Mouse (Mus musculus) c-Kit-positive CD71-negative TER-119-negative erythroid progenitor cells, embryonic 14.5 days (primary cell): ENCODE measurements around the gene Gprin1.
"Not testable (repeated sequence)": the region's sequence is repeated elsewhere in the genome, so short reads cannot be mapped to it uniquely, and the experiment has no call there.

Experiments used
- DNase-seq: peaks from one replicate; pipeline ENCODE4 v3.0.0-alpha.2; 2013; ENCODE audit warnings: low read depth

The Gprin1 gene

GRCm38 (mm10) chr13:54749864-54750411 is at the start of gene Gprin1:
Gene Gprin1 (minus strand): TSS chr13:54749874.
- DNase-seq = no peak

- no peak for DNase-seq
Measured at GRCm38 (mm10) chr13:54798740-54799139, 49.1 kb upstream of the Gprin1 start.

- no peak for DNase-seq
Measured at GRCm38 (mm10) chr13:54797861-54798643, 48.4 kb upstream of the Gprin1 start.

GRCm38 (mm10) chr13:54797356-54797755 is 47.7 kb upstream of the Gprin1 start:
- no peak for DNase-seq

GRCm38 (mm10) chr13:54794843-54795242 is 45.2 kb upstream of the Gprin1 start:
- DNase-seq = no peak

- DNase-seq = no peak
Measured at GRCm38 (mm10) chr13:54794002-54794577, 44.4 kb upstream of the Gprin1 start.

GRCm38 (mm10) chr13:54792259-54793230 is 42.9 kb upstream of the Gprin1 start:
- DNase-seq = no peak

- DNase-seq = no peak
Measured at GRCm38 (mm10) chr13:54789561-54790397, 40.1 kb upstream of the Gprin1 start.

- DNase-seq = peak; percentile 97
Measured at GRCm38 (mm10) chr13:54788740-54789560, 39.3 kb upstream of the Gprin1 start, which contains the start of gene Tspan17. Gene Tspan17 (plus strand): TSS chr13:54789377.

GRCm38 (mm10) chr13:54787591-54787990 is 37.9 kb upstream of the Gprin1 start:
- not testable (repeated sequence) for DNase-seq

GRCm38 (mm10) chr13:54783698-54784097 is 34.0 kb upstream of the Gprin1 start, which contains the start of gene Eif4e1b:
Gene Eif4e1b (plus strand): TSS chr13:54783998.
- DNase-seq = no peak

- no peak for DNase-seq
Measured at GRCm38 (mm10) chr13:54783235-54783634, 33.6 kb upstream of the Gprin1 start.

- DNase-seq = no peak
Measured at GRCm38 (mm10) chr13:54781086-54781485, 31.4 kb upstream of the Gprin1 start.

- DNase-seq = no peak
Measured at GRCm38 (mm10) chr13:54780592-54780991, 30.9 kb upstream of the Gprin1 start.

GRCm38 (mm10) chr13:54767012-54767411 is 17.3 kb upstream of the Gprin1 start:
- no peak for DNase-seq

- no peak for DNase-seq
Measured at GRCm38 (mm10) chr13:54766192-54766768, 16.6 kb upstream of the Gprin1 start, which contains the start of gene Sncb. Gene Sncb (minus strand): TSS chr13:54766595.

GRCm38 (mm10) chr13:54765281-54766191 is 15.9 kb upstream of the Gprin1 start:
- no peak for DNase-seq

GRCm38 (mm10) chr13:54760906-54761305 is 11.2 kb upstream of the Gprin1 start:
- DNase-seq = no peak
